Mouse (Mus musculus) retina, adult 2 months (tissue): ENCODE data around the gene Ndufb10.

ENCODE experiments used
- DNase-seq: peaks from one replicate; pipeline ENCODE4 v3.0.0-alpha.2; 2012; ENCODE audit warnings: low read depth, low spot score

The Ndufb10 gene

GRCm38 (mm10) chr17:24724184-24724583, at the start of gene Ndufb10:
Ndufb10 (minus strand) TSS chr17:24724478.
- peak; percentile 87 for DNase-seq

DNA sequence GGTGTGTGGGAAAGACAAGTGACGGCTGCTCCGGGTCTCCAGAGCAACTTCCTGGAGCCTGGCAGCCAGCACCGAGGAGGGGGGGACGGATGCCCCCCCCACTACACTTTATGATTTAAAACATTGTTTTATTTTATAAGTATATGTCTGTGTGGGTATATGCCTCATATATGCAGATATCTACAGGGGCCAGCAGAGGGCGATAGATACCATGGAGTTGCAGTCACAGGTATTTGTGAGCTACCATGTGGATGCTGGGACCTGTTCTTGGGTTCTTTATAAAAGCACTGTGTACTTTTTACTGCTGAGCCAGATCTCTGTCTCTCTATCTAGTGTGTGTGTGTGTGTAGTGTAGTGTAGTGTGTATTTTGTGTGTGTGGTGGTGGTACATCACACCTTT, 49.0 kb upstream of the Ndufb10 start:
- DNase-seq: no peak

DNA sequence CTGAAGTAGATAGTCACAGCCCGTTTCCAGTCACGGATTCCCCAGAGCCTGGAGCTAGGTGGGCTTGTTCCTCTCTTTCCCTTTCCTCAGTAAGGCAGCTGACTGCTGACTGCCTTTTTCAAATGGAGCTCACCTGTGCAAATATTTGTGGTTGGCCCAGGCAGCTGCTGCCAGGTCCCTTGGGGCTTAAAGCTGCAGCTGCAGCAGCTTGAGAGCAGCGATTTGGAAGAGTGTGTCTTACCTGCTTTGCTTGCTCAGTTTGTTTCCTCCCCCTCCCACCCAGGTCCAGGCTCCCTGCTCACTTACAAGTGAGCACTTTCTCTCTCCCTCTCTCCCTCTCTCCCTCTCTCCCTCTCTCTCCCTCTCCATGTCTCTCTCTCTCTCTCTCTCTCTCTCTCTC, 44.9 kb upstream of the Ndufb10 start:
- DNase-seq: no peak

DNA sequence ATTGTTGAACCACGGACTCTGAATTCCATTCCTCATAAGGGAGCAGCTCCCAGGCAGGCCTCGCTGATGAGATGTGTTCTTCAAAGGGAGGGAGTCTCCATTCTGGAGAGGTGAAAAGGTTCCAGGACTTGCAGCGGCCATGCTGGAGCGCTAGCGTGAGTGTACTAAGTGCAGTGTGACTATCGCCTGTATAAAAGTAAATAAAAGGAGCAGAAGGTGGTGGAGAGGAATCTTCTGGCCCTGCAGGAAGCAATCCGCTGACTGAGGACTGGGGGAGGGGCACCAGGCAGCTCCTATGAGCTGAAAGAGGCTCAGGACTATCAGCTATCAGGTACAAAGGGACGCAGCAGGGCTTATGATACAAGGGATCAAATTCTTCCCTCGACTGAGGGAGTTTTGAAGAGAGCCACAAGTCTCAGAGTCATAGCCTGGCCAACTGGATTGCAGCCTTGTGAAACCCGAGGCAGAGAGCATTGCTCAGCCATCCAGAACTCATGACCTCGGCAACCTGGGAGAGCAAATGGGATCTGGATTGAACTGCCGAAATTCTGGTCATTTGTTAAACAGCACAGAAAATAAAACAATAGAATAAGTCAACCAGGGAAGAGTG, 42.1 kb upstream of the Ndufb10 start:
- DNase-seq: no peak

DNA sequence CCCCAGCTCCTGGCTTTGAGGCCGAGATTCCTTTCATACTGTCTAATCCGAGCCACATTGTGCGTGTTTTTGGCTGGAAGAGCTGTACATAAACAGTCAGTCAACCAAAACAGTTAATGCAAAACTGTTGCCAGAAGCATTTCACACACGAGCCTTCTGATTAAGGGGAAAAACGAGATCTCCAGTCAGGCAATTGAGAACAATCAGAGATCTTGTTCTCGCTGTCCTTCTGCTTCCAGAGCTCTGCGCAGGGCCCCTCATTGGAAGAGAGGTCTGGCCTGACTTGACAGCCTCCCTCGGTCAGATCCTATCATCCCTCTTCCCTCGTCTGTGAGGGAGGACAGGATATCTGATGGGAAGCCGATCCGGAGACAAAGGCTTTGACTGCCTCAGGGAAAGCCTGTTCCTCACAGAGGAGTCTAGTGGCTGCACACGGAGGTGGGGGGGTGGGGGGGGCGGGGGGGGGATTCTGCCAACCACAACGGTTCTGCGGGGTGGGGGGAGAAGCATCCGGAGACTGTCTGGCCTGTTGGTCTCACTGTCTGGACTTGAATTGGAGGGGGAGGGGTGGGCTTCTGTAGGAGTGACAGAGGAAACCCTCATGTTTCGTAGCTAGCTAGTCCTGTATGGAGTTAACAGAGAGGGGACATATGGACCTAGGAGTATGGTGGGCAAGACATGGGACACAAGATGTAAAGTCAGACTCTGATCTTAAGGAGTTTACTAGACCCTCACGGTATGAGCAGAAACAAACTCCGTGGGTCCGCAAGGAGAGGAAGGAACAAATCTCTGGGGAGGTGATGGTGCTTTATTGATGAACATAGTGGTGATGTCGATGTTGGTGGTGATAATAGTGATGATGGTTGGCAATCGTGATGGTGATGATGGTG, 41.0 kb upstream of the Ndufb10 start:
- no peak for DNase-seq

- DNase-seq: no peak
Observed at GRCm38 (mm10) chr17:24761121-24761520, 36.8 kb upstream of the Ndufb10 start.

DNA sequence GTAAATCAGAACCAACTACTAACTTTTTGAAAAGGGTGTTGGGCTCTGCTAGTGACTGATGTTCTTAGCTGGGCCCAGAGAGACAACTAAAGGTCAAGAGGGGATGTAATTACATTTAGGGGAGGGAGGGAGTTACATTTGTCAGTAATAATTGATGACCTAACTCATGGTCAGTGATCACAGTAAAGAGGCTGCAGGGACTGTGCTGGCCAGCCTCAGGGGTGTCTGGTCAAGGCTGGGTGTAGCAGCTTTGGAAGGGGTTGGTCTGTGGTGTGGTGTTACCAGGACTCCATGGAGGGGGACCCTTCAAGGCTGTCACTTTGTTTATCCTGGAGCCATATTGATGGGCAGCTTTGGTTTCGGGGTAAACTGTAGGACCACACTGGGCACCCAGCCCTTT, 33.1 kb upstream of the Ndufb10 start:
- no peak for DNase-seq

DNA sequence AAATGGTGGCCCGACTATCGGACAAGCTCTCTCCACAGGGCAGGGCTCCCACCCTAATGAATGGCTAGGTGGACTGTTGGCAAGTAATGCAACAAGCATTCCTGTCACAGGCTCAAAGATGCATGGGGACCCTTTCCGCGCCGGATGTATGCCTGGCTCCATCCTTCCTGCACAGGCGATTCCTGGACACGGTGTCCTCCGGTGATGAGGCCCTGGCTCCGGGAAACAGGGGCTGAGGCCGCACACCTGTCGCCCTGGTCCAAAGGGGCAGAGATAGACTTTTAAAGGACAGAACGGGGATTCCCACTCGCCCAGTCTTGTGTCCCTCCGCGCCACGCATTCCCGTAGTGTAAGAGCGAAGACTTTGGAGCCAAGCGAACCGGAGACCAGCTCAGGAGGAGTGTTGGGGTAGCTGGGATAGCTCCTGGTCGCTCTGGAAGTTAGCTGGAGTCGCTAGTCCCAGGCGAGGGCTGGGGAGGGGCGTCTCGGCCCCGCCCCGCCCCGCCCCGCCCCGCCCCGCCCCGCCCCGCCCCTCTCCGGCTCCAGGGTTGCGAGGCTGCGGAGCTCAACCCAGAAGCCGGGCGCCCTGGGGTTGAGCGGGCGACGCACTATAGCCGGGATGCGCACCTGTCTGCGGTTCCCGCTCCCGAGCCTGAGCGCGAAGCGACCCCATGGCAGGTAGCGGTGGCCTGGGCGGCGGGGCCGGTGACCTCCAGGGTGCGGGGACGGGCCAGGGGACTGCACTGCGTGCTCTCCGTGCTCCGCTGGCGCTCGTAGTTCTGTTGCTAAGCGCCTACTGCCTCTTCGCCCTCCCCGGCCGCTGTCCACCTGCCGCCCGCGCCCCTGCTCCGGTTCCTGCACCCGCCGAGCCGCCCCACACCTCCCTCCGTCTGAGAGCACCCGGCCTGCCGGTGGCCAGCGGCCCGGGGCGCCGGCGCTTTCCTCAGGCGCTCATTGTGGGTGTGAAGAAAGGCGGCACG, 28.4 kb upstream of the Ndufb10 start, which contains the start of gene Hs3st6:
Gene Hs3st6, plus strand, starts transcription at position 574 of the 980 bp plus-strand sequence.
- DNase-seq: no peak

GRCm38 (mm10) chr17:24751528-24751927, 27.2 kb upstream of the Ndufb10 start:
- no peak for DNase-seq

- no peak for DNase-seq
Observed at GRCm38 (mm10) chr17:24746986-24747385, 22.7 kb upstream of the Ndufb10 start.

- DNase-seq: peak; percentile 69
Observed at GRCm38 (mm10) chr17:24745526-24746497, 21.5 kb upstream of the Ndufb10 start.

GRCm38 (mm10) chr17:24744381-24744780, 20.1 kb upstream of the Ndufb10 start:
- DNase-seq: no peak

DNA sequence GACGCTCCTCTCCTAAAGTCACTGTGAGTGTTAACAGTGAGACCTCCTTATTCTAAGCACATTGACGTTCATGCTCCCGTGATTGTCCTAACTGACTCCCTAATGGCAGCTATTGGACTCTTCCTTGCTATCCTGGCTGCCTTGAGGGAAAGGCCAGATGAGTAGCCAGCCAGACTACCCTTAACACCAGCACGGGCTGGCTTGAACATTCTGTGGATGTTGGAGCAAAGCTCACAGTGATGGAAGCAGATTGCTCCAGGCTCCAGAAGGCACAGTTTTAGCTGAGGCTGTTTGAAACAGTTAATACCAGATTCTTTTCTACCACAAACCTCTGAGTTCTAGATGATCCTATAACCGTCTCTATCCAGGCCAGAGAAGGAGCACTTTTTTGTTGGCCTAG, 19.6 kb upstream of the Ndufb10 start:
- no peak for DNase-seq

DNA sequence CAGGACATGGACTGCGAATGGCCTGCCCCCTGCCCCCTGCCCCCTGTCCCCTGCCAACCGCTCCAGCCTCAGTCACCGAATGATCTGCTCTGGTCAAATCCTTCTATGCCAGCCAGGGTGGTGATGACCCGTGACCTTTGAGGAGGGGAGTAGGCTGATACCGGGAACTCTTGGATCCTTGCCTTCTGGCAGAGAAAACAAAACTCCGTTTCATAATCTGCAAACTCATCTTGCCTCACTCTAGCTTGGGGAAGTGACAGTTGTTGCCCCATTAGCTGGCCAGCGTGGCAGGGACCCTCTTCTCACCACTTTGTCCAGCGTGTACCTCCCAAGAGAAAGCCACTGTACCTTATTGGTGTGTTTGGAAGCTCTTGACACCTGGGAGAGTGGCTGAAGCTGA, 18.0 kb upstream of the Ndufb10 start:
- no peak for DNase-seq

DNA sequence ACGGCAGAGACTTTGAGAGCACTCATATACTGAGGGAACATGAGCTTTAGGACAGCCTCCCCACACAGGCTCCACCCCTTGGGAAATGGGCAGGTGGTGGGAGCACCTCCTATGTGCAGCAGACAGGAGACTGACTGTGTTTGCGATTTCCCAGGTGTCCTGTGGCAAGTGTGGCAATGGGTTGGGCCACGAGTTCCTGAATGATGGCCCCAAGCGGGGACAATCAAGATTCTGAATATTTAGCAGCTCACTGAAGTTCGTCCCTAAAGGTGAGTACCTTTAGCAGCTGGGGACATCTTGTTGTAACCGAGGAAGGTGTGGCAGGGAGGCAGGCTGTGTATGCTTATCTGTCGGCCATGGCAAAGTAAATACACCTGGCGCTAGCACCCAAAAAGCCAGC, 15.6 kb upstream of the Ndufb10 start:
- no peak for DNase-seq

DNA sequence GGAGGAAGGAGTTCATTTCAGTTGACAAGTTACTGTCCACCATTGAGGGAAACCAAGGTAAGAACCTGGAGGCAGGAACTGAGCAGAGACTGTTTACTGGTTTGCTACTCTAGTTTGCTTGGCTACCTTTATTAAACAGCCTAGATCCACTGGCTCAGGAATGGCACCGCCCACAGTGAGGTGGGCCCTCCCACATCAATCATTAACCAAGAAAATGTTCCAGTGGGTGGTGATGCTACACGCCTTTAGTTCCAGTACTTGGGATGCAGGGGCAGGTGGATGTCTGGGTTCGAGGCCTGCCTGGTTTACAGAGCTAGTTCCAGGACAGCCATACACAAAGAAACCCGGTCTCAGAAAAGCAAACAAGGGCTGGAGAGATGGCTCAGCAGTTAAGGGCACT, 14.0 kb upstream of the Ndufb10 start:
- no peak for DNase-seq

DNA sequence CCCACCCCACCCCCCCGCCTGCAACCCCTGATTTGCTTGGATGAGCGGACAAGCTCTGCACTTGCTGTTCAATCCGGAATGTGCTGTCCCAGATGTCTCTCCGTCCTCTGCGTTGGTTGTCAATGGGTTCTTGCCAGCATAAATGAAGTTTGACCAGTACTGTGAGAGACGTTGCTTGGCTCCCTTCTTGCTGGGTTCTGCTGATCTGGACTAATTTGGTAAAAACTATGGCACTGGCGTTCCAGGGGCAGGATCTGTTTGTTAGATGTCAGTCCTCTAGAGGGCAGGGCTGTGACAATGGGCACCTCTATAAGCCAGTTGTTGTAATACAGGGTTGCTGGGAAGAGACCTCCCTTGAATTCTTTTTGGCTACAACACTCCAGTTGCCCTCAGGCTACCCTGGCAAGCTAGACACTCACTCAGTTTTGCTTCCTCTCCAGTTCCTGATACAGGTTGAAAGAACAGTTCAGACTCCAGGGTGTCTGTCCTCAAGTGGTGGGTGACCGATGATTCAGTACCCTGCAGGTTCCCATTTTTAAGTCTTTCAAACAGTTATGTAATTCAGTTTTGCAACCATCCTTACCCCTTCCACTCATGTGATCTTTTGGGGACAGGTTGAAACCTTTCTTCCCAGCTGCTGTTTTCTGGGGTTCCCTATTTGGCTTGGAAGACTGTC, 13.0 kb upstream of the Ndufb10 start:
- DNase-seq: no peak

GRCm38 (mm10) chr17:24736330-24737051, 12.2 kb upstream of the Ndufb10 start, which contains the start of gene Msrb1:
Msrb1 (plus strand) TSS chr17:24736642.
- DNase-seq: peak; percentile 87

- DNase-seq: no peak
Observed at GRCm38 (mm10) chr17:24735446-24735845, 11.2 kb upstream of the Ndufb10 start.
